Mouse (Mus musculus): Measurements from ENCODE around the gene Hddc3. TPM values are rescaled to one million over a fixed set of nuclear protein-coding genes. Genes with fewer than 3 reads are reported as not detected.

The Hddc3 gene
- 47.8 and 55.0 TPM in 2 replicates for polyA plus RNA-seq (2012; rRNA removed; ENCODE audit: low replicate concordance)

GRCm38 (mm10) chr7:80342858-80343257 is at the start of gene Hddc3:
Gene Hddc3, plus strand, starts transcription at chr7:80343104.

GRCm38 (mm10) chr7:80294062-80294763 is 48.7 kb upstream of the Hddc3 start, which contains the start of gene Prc1:
Gene Prc1, plus strand, starts transcription at chr7:80294450.

GRCm38 (mm10) chr7:80324043-80324815 is 18.7 kb upstream of the Hddc3 start, which contains the start of gene Rccd1:
Gene Rccd1, minus strand, starts transcription at chr7:80324454.

GRCm38 (mm10) chr7:80340793-80341192 is 2.1 kb upstream of the Hddc3 start, which contains the start of gene Unc45a:
Gene Unc45a, minus strand, starts transcription at chr7:80341005.

GRCm38 (mm10) chr7:80371041-80371751 is 28.3 kb downstream of the Hddc3 start, which contains the start of gene Man2a2:
Gene Man2a2, minus strand, starts transcription at chr7:80371375.

GRCm38 (mm10) chr7:80387633-80388543 is 45.0 kb downstream of the Hddc3 start, which contains the start of gene Fes:
Gene Fes, minus strand, starts transcription at chr7:80387946.

Other genes with a start within 250 kb of the Hddc3 start
- gene Idh2, start 227.7 kb upstream of the Hddc3 start, polyA plus RNA-seq (2012; rRNA removed; ENCODE audit: low replicate concordance) = 206 and 233 TPM in 2 replicates
- gene Sema4b, start 156.3 kb upstream of the Hddc3 start, polyA plus RNA-seq (2012; rRNA removed; ENCODE audit: low replicate concordance) = 15.8 and 27.0 TPM in 2 replicates
- 97.9 and 136 TPM in 2 replicates for gene Cib1, start 110.3 kb upstream of the Hddc3 start, polyA plus RNA-seq (2012; rRNA removed; ENCODE audit: low replicate concordance)
- 1.7 and 2.6 TPM in 2 replicates for gene Gdpgp1, start 110.2 kb upstream of the Hddc3 start, polyA plus RNA-seq (2012; rRNA removed; ENCODE audit: low replicate concordance)
- 0.46 and 1.3 TPM in 2 replicates for gene Ttll13, start 96.7 kb upstream of the Hddc3 start, polyA plus RNA-seq (2012; rRNA removed; ENCODE audit: low replicate concordance)
- gene Ngrn, start 81.9 kb upstream of the Hddc3 start, polyA plus RNA-seq (2012; rRNA removed; ENCODE audit: low replicate concordance) = 19.7 and 21.7 TPM in 2 replicates
- 9.4 and 13.4 TPM in 2 replicates for gene Vps33b, start 73.5 kb upstream of the Hddc3 start, polyA plus RNA-seq (2012; rRNA removed; ENCODE audit: low replicate concordance)
- gene Prc1, start 48.7 kb upstream of the Hddc3 start, polyA plus RNA-seq (2012; rRNA removed; ENCODE audit: low replicate concordance) = 2.5 and 22.8 TPM in 2 replicates
- 16.6 and 23.4 TPM in 2 replicates for gene Rccd1, start 18.6 kb upstream of the Hddc3 start, polyA plus RNA-seq (2012; rRNA removed; ENCODE audit: low replicate concordance)
- gene Unc45a, start 2.1 kb upstream of the Hddc3 start, polyA plus RNA-seq (2012; rRNA removed; ENCODE audit: low replicate concordance) = 53.3 and 103 TPM in 2 replicates
- gene Man2a2, start 28.3 kb downstream of the Hddc3 start, polyA plus RNA-seq (2012; rRNA removed; ENCODE audit: low replicate concordance) = 126 and 160 TPM in 2 replicates
- gene Fes, start 44.8 kb downstream of the Hddc3 start, polyA plus RNA-seq (2012; rRNA removed; ENCODE audit: low replicate concordance) = 38.4 and 46.2 TPM in 2 replicates
- 79.3 and 93.7 TPM in 2 replicates for gene Furin, start 62.3 kb downstream of the Hddc3 start, polyA plus RNA-seq (2012; rRNA removed; ENCODE audit: low replicate concordance)
- 0.50 and 1.8 TPM in 2 replicates for gene Blm, start 192.0 kb downstream of the Hddc3 start, polyA plus RNA-seq (2012; rRNA removed; ENCODE audit: low replicate concordance)